Mouse (Mus musculus) layer of hippocampus, adult 9-11 months (tissue): ENCODE measurements around the gene Camkv.

Experiments
- DNase-seq: peaks from one replicate; pipeline ENCODE4 v3.0.0; 2022

The Camkv gene

DNA sequence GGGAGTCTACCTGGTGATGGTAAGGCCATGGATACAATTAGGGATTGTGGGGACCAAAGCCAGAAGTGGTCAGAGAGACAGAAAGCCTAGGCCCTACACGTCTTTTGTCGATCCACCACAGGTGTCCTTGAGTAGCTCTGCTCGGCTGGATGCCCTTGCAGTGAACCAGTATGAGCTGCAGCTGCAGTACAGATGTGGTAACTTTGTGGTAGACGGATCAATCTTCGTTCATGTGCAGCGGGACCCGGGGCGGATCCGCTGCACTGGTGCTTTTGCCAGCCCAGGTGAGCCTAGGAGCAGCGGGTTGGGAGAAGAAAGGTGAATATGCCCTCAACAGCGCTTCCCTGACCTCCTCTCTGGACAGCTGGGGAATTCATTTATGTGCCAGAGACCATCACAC lies 57.5 kb downstream of the Camkv start:
- DNase-seq, result no peak

DNA sequence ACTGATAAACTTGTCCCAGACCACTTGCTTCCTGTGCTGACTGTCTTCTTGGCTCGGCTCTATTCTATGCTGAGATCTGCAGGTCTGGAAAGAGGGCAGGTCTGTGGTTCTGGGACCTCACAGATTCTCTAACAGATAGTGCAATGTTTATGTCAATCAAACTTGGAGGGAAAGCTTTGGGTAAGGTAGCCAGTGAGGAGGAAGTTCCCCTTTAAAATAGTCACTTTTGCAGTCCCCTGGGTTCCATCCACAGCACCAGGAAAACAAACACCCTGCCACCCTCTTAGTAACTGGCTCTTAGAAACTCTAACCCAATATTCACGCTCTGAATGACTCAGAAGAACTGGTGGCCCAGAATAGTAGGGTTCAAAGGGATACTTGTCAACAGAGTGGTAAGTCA lies 59.0 kb downstream of the Camkv start:
- DNase-seq, result no peak

DNA sequence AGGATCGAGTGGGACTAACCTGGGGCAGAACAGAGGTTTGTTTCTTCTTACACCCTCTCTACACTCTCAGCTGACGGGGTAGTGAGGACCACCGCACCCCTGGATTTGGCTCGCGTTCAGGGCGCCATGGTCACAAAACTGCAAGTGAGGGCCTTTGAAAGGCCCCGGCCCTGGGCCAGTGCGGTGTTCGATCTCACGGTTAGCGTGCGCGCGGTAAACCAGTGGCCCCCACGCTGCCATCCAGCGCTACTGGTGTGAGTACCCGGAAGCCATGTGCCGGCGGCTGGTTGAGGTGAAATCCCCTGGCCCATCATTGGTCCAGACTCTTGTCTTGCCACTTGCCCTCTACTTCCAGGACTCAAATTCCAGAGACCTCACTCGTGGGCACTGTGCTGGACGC lies 60.0 kb downstream of the Camkv start:
- DNase-seq, result no peak

DNA sequence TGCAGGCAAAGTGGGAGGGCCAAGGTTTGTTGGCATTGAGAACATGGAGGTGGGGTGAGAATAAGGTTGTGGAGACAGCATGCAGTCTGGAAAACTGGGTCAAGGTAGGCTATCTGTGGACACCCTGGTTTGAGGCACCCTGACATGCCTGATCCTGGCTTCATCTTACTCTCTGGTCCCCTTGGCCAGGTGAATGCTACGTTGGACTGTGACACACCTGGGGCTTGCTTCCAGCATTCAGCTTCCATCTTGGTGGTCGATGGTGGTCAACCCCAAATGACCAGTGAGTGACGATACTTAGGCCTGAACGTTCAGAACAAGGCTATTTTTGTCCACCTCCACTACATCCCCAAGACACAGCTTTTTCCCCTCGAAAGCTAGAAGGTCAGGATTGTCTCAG lies 60.6 kb downstream of the Camkv start, which contains the start of gene Gm20662:
TSS of gene Gm20662 (plus strand) at position 301 of the 400 bp plus-strand sequence.
- DNase-seq, result no peak
